Mouse (Mus musculus): Measurements from ENCODE around the gene Ugt1a8.

DNA sequence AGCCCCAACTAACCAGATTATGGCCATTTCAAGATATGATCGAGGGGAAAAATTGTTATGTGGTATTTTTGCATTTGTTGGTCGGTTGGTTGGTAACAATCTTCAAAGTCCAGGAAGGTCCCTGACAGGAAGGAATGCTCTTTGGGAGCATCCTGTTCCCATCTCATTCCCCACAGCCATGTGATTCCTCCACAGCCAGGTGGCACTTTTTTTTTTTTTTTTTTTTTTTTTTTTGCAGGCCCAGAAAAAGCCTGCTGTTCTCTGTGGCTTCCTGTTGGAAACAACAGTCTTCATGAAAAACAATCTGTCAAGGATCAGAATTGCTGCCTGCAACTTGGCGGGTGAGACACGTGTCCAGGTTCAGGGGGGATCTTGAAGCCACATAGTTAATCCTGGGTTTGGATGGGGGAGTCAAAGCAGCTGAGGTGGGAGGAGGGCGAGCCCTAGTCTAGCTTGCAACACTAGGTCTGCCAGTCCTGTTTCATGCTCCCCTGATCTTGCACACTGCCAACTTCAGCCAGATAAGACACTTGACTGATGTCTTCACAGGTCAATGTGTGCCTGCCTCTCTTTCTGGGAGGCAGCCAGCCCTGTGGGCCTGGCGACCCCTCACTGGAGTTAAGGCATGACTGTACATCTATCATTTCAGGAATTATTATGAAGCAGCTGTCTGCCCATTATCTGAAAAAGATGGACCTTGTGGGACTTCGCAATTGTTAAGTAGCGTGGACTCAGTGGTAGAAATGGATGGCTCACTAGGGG is 171.4 kb downstream of the Ugt1a8 start:
- TF ChIP-seq CTCF (conservative IDR thresholded peaks at IDR 0.05; ENCODE audit: low read length) (no peak), NANOG (IDR thresholded peaks at IDR 0.05; ENCODE audit: borderline replicate concordance, low read length) (no peak), POU5F1 (IDR thresholded peaks at IDR 0.05; ENCODE audit: borderline replicate concordance, low read length) (no peak)
